Mouse (Mus musculus) lung, adult 18-20 months (tissue): ENCODE measurements around the gene Olfr877.

Experiments used
- DNase-seq, 2 experiments: peaks; one replicate each; pipeline ENCODE4 v3.0.0; 2022; ENCODE audit warnings: mixed read lengths in 2 of 2

Olfr877 gene

DNA sequence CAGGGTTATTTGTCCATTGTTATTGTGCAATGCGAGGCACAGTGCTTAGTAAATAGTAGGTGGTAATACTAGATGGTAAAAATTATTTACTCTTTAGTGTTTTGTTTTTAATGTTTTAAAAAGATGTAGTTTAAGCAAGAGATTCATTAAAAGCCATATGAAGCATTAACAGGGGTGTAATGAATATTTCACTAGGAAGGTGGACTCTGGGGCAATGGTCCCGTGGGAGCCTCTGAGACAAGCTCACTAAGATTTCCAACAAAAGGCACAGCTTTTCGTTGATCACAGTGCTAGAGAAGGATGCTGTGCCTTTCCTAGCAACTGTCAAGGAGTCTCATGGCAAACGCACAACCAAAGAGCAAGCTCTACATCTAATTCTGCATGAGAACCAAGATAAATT is at the start of gene Olfr877:
Olfr877 (plus strand) TSS at position 301 of the 400 bp plus-strand sequence.
- no peak for DNase-seq

GRCm38 (mm10) chr9:37807235-37807634 is 46.8 kb upstream of the Olfr877 start:
- DNase-seq = no peak

DNA sequence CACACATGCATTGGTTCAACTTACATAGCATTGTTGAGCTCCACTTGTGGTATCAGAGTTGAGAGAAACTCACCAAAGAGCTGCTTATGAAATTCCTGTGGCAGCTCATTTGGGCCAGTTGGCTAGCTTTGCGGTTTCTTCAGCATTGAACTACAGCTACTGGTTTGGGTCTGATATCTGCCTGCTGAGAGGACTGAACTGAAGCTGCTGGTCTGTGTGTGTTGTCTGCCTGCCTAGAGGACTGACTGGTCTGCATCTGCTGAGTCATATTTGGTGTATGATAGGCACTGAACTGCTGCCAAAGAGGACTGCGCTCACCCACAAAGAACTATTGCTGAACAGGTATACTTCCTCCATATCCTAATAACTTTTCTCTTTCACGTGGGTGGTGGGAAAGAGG is 45.6 kb upstream of the Olfr877 start:
- no peak for DNase-seq

- no peak for DNase-seq
Measured at GRCm38 (mm10) chr9:37808976-37809375, 45.1 kb upstream of the Olfr877 start.

- no peak for DNase-seq
Measured at GRCm38 (mm10) chr9:37814696-37815095, 39.4 kb upstream of the Olfr877 start.

- no peak for DNase-seq
Measured at GRCm38 (mm10) chr9:37829881-37830280, 24.2 kb upstream of the Olfr877 start.

DNA sequence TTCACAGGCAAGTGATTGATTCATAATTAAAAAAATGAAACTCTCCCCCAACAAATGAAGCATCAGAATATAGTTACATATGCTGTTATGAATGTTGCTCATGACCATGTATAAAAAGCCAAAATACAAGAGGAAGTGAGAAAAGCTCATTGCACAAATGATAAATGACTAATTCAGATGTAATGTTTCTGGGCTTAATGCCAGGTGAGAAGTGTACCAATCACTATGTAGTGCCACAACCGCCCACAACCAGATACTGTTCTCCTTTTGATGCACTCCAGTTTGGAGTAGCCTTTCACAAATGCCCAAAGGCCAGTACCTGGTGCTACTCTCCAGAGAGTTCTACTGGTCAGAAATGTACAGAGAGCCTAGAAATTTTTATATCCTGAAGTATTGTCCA is 20.7 kb upstream of the Olfr877 start:
- peak in 1 of 2 experiments; percentile 14 for DNase-seq

GRCm38 (mm10) chr9:37849267-37849666 is 4.8 kb upstream of the Olfr877 start:
- no peak for DNase-seq

DNA sequence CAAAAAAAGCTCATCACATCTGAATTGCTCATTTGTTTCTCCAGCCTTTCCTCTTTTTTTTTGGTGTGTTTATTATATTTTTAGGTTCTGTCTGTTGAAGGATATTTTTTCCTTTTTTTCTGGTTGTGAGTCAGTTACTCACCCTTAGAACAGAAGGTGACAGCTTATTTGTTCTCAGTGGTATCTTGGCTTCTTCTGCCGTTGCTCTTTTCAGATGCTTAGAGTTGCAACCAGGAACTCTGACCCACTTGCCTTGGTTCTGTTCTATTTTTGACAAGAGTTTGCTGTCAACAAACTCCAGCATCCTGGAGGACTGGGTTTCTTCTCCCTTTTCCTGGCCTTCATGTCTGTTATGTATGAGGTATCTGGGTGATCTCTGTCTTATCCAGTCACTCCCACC is 9.3 kb downstream of the Olfr877 start:
- DNase-seq = no peak

GRCm38 (mm10) chr9:37870246-37870645 is 16.2 kb downstream of the Olfr877 start:
- no peak for DNase-seq

DNA sequence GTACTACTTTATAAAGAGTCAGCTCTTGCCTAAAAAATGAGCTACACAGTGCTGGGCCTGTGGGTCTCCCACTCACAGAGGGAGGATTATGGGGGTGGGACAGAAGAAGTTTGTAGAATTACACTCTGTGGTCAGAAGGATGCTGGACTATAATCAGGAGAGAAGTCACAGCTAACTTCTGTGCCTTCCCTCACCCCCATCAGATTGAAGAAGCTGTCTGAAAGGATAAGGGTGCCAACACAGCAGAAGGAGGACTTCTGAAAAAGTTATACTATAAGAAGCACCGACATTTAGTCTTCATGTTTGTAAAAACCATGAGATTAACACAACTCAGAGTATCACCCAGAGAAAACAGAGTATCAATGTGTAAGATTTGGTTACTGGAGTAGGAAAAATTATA is 17.0 kb downstream of the Olfr877 start:
- no peak for DNase-seq

DNA sequence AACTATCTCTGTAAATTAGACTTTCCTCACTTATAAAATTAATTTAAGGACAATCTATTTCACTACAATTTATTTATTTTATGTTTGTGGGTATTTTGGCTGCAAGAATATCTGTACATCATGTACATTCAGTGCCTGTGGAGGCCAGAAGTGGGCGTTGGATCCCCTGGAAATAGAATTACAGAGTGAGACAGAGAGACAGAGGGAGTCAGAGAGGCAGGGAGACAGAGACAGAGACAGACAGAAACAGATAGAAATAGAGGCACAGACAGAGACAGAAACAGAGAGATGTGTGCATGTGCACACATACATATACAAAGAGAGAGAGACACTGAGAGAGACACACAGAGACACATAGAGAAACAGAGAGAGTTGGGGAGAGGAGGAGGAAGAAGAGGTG is 17.5 kb downstream of the Olfr877 start:
- no peak for DNase-seq

DNA sequence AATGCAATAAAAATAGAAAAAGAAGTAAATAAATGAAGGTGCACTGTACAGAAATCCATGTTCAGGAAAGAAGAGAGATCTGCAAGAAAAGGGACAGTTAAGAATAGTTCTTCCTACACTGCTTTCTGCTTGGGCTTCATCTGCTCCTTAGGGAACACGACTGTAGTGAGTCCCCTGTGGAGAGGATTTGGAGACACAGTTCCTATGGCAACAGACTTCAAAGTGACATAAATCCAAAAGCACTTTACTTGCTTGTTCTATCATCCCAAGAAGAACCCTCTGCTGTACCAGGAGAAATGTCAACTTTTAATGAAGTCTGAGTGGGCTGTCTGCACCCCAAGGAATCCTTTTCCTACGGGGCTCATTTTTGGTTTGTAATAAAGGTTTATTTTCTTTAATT is 36.9 kb downstream of the Olfr877 start:
- DNase-seq = no peak

- DNase-seq = no peak
Measured at GRCm38 (mm10) chr9:37896661-37897060, 42.6 kb downstream of the Olfr877 start, which contains the start of gene Olfr145. Gene Olfr145, plus strand, starts transcription at chr9:37896724.

GRCm38 (mm10) chr9:37905555-37905954 is 51.5 kb downstream of the Olfr877 start:
- DNase-seq = no peak
